Mouse (Mus musculus) bone marrow, adult 2 months (tissue): ENCODE results near the gene Cass4. TPM values are rescaled to one million over a fixed set of nuclear protein-coding genes. Genes with fewer than 3 reads are reported as not detected.

Source experiments
- H3K27ac ChIP-seq: fragments of 200-500 bp; 2 replicates; pipeline ENCODE4 v1.5.1; 2012; ENCODE audit warnings: low read depth, mild to moderate bottlenecking, control low read depth, inconsistent platforms, low read length; ENCODE audit not compliant: control insufficient read depth, poor library complexity, insufficient read depth
- H3K4me1 ChIP-seq: fragments of 200-500 bp; 2 replicates; pipeline ENCODE4 v1.6.1; 2011; ENCODE audit warnings: low read length; ENCODE audit not compliant: control insufficient read depth, insufficient read depth
- H3K4me3 ChIP-seq: fragments of 200-500 bp; replicated peaks from 2 replicates; pipeline ENCODE3; 2011; ENCODE audit warnings: mild to moderate bottlenecking, low read depth, low read length, control low read depth; ENCODE audit not compliant: control insufficient read depth
- CTCF ChIP-seq: fragments of 200-500 bp; IDR thresholded peaks from 2 replicates; pipeline ENCODE4 v1.5.1; 2011; ENCODE audit warnings: low read length, control low read depth; ENCODE audit not compliant: control insufficient read depth, insufficient read depth
- POLR2A ChIP-seq: fragments of 200-500 bp; IDR thresholded peaks from 2 replicates; pipeline ENCODE4 v1.6.1; 2011; ENCODE audit warnings: low read depth, mild to moderate bottlenecking, control low read depth, low read length, borderline replicate concordance; ENCODE audit not compliant: control insufficient read depth
- WGBS: fragments of 180-500 bp; shearing (Covaris S2); methylation state at CpG from one replicate; pipeline ENCODE4 v1.1.7; 2018; 5-methylcytosine and 5-hydroxymethylcytosine counted together
- polyA plus RNA-seq: library from polyadenylated mRNA; stranded (reverse); fragments of >200 nt; gene quantifications from 2 replicates; pipeline ENCODE4 v1.2.4, GENCODE M21; 2011; ENCODE audit warnings: low replicate concordance; ENCODE audit not compliant: missing spikeins, insufficient read depth, insufficient read length

The Cass4 gene
- polyA plus RNA-seq, 1 experiment = 6.6 TPM

DNA sequence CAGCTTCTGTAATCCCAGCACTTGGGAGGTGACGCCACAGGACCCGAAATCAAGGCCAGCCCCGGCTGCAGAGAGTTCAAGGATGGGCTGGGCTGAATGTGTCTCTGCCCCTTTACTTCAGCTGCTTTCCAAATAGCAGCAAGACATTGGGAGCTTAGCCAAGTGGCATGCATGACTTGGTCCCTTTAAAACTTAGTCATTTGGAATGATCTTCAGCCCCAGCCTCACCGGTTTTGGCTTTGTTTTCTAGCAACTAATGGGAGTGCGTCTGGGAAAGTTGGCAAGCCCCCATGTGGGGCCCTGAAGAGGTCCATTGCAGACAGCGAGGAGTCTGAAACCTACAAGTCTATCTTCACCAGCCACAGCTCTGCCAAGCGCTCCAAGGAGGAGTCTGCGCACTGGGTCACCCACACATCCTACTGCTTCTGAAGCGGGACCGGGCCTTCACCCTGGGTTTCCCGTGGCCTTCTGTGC is 74.8 kb downstream of the Cass4 start:
- H3K4me1 ChIP-seq = no peaks in the 10 kb centered on the region
- TF ChIP-seq CTCF (no peak), POLR2A (no peak)
- 94% methylated on average over 11 of the region's 11 CpGs for WGBS
- H3K4me3 ChIP-seq = no peak overlapping the region
- no peak overlapping the region for H3K27ac ChIP-seq

DNA sequence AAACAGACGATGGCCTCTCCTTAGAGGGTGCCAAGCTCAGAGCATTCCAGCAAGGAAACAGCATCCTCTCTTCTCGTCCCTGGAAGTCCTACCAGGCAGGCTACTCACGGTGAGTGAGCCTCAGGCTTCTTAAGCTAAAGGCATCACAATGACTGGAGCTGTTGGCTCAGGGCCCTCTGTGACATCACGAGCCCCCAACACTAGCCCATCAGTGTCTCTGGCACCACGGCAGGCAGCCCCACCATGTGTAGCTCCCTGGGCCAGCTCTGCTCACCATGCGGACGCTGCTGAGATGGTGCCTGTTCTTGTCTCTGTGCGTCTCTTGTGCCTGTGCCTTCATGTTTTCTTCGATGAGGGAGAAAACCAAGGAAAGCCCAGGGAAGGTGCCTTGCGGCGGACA is 78.7 kb downstream of the Cass4 start, which contains the start of gene Fam209:
Gene Fam209, plus strand, starts transcription at position 203 of the 400 bp plus-strand sequence.
- no peak within 1 kb of the TSS for H3K27ac ChIP-seq
- 84% methylated on average over 11 of the region's 11 CpGs for WGBS
- H3K4me3 ChIP-seq = no peak within 1 kb of the TSS
- H3K4me1 ChIP-seq = no peaks in the 10 kb centered on the region; the same call in 1 of the 2 replicates
- no peak for TF ChIP-seq CTCF
- TF ChIP-seq POLR2A = no peak

DNA sequence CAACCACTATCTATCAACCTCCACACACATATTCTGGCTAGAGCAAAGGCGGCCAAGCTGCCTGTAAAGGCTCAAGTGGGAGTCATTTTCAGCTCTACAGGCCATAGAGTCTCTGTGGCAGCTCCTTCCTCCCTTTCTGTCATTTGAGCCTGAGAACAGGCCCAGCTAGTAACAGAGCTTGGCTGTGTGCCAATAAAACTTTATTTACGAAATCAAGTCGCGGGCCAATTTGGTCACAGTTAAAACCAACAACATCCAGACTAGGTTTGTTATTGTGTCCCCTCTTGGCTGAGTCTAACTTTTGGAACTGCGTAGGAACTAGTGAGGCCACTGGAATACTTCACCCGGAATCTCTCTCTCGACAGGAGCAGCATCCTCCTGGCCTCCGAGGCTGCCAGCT is 80.0 kb downstream of the Cass4 start:
- 64% methylated on average over 8 of the region's 8 CpGs for WGBS

DNA sequence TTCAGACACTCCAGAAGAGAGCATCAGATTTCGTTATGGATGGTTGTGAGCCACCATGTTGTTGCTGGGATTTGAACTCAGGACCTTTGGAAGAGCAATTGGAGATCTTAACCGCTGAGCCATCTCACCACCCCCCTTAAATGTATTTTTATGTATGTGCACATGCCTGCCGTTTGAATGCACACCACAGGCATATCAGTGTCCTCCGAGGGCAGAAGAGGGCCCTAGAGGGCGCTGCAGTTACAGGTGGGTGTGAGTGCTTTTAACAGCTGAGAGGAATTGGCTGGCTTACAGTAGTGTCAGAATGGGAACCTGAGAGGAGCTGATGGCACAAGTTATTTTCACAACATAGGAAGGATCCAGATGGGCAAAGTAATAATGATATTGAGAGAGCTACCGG is 81.4 kb downstream of the Cass4 start:
- H3K4me3 ChIP-seq = no peak overlapping the region
- WGBS = 24% methylated on average over 6 of the region's 6 CpGs
- TF ChIP-seq POLR2A (no peak), CTCF (peak; percentile 53)
- H3K4me1 ChIP-seq = no peaks in the 10 kb centered on the region; the same call in 1 of the 2 replicates
- H3K27ac ChIP-seq = no peak overlapping the region

More for the DNA sequence above, 80.0 kb downstream of the Cass4 start:
- H3K27ac ChIP-seq = no peak overlapping the region
- H3K4me1 ChIP-seq = no peaks in the 10 kb centered on the region; the same call in 1 of the 2 replicates
- no peak overlapping the region for H3K4me3 ChIP-seq
- no peak for TF ChIP-seq CTCF

DNA sequence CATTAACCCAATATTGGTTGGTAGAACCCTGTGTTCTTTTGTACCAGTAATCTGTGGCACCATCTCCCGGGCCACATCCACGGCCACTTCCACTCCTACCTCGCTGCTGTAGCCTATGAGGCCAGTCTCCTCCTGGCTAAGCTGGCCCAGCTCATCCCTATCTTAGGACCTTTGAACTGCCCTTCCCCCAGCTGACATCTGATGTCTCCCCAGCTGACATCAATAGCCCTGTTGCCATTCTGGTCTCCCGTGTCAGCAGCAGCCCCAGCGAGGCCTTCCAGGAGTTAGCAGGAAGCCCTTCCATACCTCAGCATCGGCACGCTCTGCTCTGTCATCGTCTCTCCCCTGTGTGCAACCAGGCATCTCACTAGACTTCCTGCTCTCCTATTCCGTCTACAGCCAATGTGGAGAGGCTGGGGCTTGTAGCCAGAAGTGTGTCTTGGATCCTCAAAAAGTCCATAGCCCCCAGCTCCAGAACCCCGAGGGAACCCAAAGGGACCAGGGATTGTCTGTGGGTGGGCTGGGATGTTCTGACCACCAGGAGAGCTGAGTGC is 83.2 kb downstream of the Cass4 start:
- WGBS = 16% methylated on average over 10 of the region's 10 CpGs
- H3K4me1 ChIP-seq = no peaks in the 10 kb centered on the region; the same call in 1 of the 2 replicates
- TF ChIP-seq POLR2A (no peak), CTCF (no peak)
- no peak overlapping the region for H3K27ac ChIP-seq
- no peak overlapping the region for H3K4me3 ChIP-seq

DNA sequence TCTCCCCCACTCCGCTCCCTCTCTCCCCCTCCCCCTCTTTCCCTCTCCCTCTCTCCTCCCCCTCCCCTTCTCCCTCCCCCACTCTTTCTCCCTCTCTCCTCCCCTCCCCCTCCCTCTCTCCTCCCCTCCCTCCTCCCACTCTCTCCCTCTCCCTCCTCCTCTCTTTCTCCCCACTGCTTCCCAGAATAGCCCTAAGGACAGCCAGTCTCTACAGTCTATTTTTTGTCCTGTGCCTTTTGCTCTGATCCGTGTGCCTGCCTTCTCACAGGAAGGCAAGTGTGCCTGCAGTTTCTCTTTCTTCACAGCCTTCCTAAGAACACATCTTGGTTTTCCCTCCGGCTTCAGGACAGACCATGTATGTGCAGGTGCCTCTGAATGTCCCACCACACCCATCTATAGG is 83.8 kb downstream of the Cass4 start:
- Histone ChIP-seq H3K4me3 (no peak overlapping the region), H3K27ac (no peak overlapping the region), H3K4me1 (no peaks in the 10 kb centered on the region; the same call in 1 of the 2 replicates)
- TF ChIP-seq CTCF = no peak
- TF ChIP-seq POLR2A = no peak
- 40% methylated on average over 3 of the region's 3 CpGs for WGBS

DNA sequence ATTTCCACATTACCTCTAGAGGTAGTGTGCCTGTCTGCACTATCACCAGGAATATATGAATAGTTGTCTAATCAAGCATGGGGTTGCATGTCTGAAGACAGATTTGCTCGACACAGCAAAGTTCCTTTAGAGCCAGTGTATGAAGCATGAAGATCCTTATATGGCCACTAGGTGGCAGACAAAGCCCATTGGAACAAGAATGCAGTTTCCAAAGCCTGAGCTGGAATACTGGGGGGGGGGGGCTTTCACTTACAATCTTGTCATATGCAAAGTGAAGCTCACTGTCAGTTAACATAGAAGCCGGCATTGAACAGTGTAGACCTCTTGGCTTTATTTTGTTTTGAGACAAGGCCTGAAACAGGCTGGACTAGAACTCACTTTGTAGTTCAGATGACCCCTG is 84.3 kb downstream of the Cass4 start:
- TF ChIP-seq POLR2A = no peak
- no peak for TF ChIP-seq CTCF
- no peak overlapping the region for H3K4me3 ChIP-seq
- H3K27ac ChIP-seq = no peak overlapping the region
- 4% methylated on average over 2 of the region's 2 CpGs for WGBS
- no peaks in the 10 kb centered on the region; the same call in 1 of the 2 replicates for H3K4me1 ChIP-seq

DNA sequence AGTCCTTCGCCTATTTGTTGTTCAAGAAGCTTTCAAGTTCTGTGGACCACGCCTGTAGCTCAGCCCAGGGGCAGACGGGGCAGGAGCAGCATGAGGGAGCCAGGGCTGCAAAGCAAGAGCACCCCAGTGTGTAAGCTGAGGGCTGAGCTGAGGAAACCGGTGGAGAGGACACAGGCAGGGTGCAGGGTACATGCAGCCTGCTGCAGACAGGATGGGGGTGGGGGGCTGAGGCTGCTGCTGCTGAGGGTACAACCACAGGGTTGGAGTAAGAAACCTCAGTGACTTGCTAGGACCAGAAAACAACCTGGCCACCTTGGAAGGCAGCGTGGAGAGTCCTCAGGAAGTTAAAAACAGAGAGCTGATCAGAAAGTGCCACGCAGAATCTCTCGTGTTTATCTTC is 86.7 kb downstream of the Cass4 start:
- WGBS = 50% methylated on average over 7 of the region's 7 CpGs
- TF ChIP-seq CTCF (no peak), POLR2A (no peak)
- Histone ChIP-seq H3K4me1 (no peaks in the 10 kb centered on the region; the same call in 1 of the 2 replicates), H3K4me3 (no peak overlapping the region), H3K27ac (no peak overlapping the region)
